In the genomic region with DNA sequence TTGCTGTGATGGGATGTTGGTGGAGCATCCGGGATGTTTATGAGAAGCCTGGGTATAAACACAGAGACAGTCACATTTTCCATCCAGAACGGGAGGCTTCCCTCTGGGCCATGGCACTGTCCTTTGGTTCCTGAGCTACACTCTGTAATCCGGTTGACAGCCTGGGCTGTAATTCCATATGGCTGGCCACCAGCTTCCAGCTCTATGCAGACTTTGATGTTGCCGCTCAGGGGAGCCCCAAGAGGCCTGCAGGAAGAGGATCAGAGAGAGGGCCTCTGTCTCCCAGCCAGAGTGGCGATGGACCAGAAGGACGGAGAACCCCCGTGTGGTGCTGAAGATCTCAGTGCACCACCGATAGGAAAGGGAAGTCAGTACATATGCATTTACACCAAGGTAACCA, we compare ENCODE assay signal across 20 mouse cellular contexts. TPM values are rescaled to one million over a fixed set of nuclear protein-coding genes. Genes with fewer than 3 reads are reported as not detected.
DNase-seq lines count a peak whose midpoint lies in the region; TF ChIP-seq lines count a peak whose summit lies in the region.
"Had no signal": no experiment of that assay in that cellular context is flagged by ENCODE, and none has a peak within 500 bp of the region (broad histone marks: within the 10 kb centered on the region; RNA-seq: fewer than 3 reads in every experiment).

No protein-coding gene starts in this region.

- H3K4me3 ChIP-seq in left cerebral cortex, adult 2 months, result no peak overlapping the region
- H3K4me3 ChIP-seq: forebrain, embryonic 12.5 days; heart, embryonic 12.5 days; hindbrain, embryonic 15.5 days had no signal

- TF ChIP-seq CTCF in left cerebral cortex, adult 2 months (IDR thresholded peaks at IDR 0.05), result no peak

- no peak overlapping the region for H3K27ac ChIP-seq in left cerebral cortex, adult 2 months
- H3K27ac ChIP-seq: forebrain, embryonic 12.5 days; hindbrain, embryonic 15.5 days had no signal

- peak; percentile 20 to 24 for DNase-seq in cerebellum, adult 18-20 months
- DNase-seq in cerebellum, adult 11-12 months, result no peak
- DNase-seq in cerebellum, postnatal 14 days, result peak; percentile 17 to 21
- DNase-seq in cerebellum, postnatal 4 days (ENCODE audit: low spot score in 2 of 2), result no peak
- DNase-seq in left cerebral cortex, postnatal 4 days, result peak; percentile 43
- no peak for DNase-seq in left cerebral cortex, adult 2 months (ENCODE audit: extremely low spot score in 1 of 2, low spot score in 2 of 2)
- peak; percentile 15 for DNase-seq in brain, adult 2 months (ENCODE audit: low read depth, low spot score)
- DNase-seq in frontal cortex, adult 2 months (ENCODE audit: extremely low spot score in 1 of 2, low spot score in 1 of 2), result no peak
- DNase-seq: adrenal gland, postnatal 10 days; B cell, adult 2 months; gastrocnemius, postnatal 25 days; kidney, adult 8-10 months had no signal

- intact Hi-C loops in left cerebral cortex, postnatal 4 days (cut with DNase I), result no loop called here
- intact Hi-C loops in left cerebral cortex, adult 2 months (cut with DNase I), result no loop called here

RNA-seq across cellular contexts. Expression of gene Kif6, which starts 4.6 kb away (rescaled TPM):
- 1 to 10 TPM; 1.6 to 2.3 TPM for total RNA-seq in left cerebral cortex, postnatal 4 days (2021)
- 1 to 10 TPM; 1.9 to 2.1 TPM for total RNA-seq in left cerebral cortex, adult 2 months (2021)
- 1.3 and 1.6 TPM in 2 replicates for polyA plus RNA-seq in frontal cortex, adult 2 months (2012; rRNA removed)
- total RNA-seq: gastrocnemius, adult 18-20 months; granulocyte monocyte progenitor cell, adult 5-6 weeks had no signal
- polyA plus RNA-seq: CD4-positive, CD25-positive, alpha-beta regulatory T cell, adult 4 months; G1E; inflammation-experienced regulatory T-cells, adult 6 months had no signal

RNA-seq across cellular contexts. Expression of gene Daam2, which starts 46.2 kb away (rescaled TPM):
- 10 to 100 TPM; 14.0 to 15.8 TPM for total RNA-seq in left cerebral cortex, postnatal 4 days (2021)
- 10 to 100 TPM; 48.7 to 55.6 TPM for total RNA-seq in left cerebral cortex, adult 2 months (2021)
- polyA plus RNA-seq in frontal cortex, adult 2 months (2012; rRNA removed), result 30.8 and 34.5 TPM in 2 replicates
- total RNA-seq: granulocyte monocyte progenitor cell, adult 5-6 weeks had no signal
- polyA plus RNA-seq: G1E; inflammation-experienced regulatory T-cells, adult 6 months had no signal

Comparison
In these comparisons a context has a peak if more than half of its experiments do, and no peak if none do; other contexts are left out.
1. DNase-seq: peak in cerebellum, adult 18-20 months (2 of 2), cerebellum, postnatal 14 days (2 of 2), left cerebral cortex, postnatal 4 days (single experiment) and brain, adult 2 months (single experiment); none in cerebellum, adult 11-12 months (single experiment), cerebellum, postnatal 4 days (0 of 2), left cerebral cortex, adult 2 months (0 of 2) and frontal cortex, adult 2 months (0 of 2).